Mouse (Mus musculus): ENCODE results near the gene Tspan14. TPM values are rescaled to one million over a fixed set of nuclear protein-coding genes. Genes with fewer than 3 reads are reported as not detected.

Tspan14 gene
- polyA plus RNA-seq, 1 experiment from 2014 or later, result 44.6 TPM

DNA sequence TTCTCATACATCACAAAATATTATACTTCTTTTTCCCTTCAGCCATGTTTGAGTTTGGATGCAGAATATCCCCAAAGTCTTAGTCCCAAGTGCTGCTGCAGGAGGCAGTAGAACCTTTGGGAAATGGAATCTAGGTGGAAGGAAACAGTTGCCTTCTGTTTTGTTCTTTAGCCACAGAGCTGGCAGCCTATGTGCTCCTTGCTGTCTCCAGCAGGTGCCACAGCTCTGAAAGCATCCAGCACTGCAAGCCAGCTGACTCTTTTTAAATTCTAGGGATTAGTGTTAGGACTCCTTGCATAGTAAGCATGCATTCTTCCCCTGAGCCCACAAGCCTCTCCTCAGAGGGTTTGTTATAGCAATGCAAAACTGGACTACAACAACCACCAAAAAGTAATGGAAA lies 55.1 kb downstream of the Tspan14 start:
- no peak overlapping the region for H3K27ac ChIP-seq
- H3K4me2 ChIP-seq, result no peak overlapping the region
- H3K36me3 ChIP-seq, result peaks cover 93% of the 10 kb centered on the region
- no peak for ATAC-seq
- H3K27me3 ChIP-seq (replicated peaks), result no peaks in the 10 kb centered on the region
- no peak overlapping the region for H3K9ac ChIP-seq
- H3K9me3 ChIP-seq (replicated peaks), result no peaks in the 10 kb centered on the region
- H3K4me1 ChIP-seq, result peaks cover 12% of the 10 kb centered on the region
- no peak overlapping the region for H3K4me3 ChIP-seq

DNA sequence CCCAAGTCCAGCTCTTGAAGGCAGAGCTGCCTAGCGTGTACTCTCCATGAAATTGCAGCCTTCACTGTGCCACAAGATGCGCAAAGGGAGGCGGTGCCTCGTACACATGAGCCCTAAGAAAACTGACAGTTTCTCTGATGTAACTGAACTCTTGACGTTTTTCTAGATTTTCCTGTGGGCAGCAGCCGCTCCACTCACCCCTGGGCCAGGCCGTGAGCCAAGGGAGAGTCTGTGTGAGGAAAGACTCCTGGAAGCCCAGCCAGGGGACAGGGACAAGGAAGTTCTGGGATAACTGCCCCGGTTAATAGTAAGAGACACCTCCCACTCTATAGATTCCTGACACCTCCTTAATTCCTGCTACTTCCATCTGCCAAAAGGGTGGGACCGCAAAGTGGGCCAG lies 57.8 kb downstream of the Tspan14 start:
- 84% methylated on average over 9 of the region's 9 CpGs for WGBS (ENCODE audit: insufficient replicate concordance)
- Histone ChIP-seq H3K36me3 (peaks cover 78% of the 10 kb centered on the region), H3K27ac (no peak overlapping the region), H3K4me1 (peaks cover 12% of the 10 kb centered on the region), H3K27me3 (replicated peaks) (no peaks in the 10 kb centered on the region), H3K4me3 (no peak overlapping the region), H3K9me3 (replicated peaks) (no peaks in the 10 kb centered on the region), H3K4me2 (no peak overlapping the region), H3K9ac (no peak overlapping the region)
- no peak for ATAC-seq

- H3K4me3 ChIP-seq, result no peak overlapping the region
- peaks cover 63% of the 10 kb centered on the region for H3K36me3 ChIP-seq
- no peaks in the 10 kb centered on the region for H3K9me3 ChIP-seq (replicated peaks)
- peak; percentile 57; the same call in 1 of the 2 replicates for ATAC-seq
- H3K9ac ChIP-seq, result no peak overlapping the region
- peaks cover 23% of the 10 kb centered on the region for H3K4me1 ChIP-seq
- 45% methylated on average over 9 of the region's 9 CpGs for WGBS (ENCODE audit: insufficient replicate concordance)
- no peak overlapping the region for H3K4me2 ChIP-seq
- H3K27me3 ChIP-seq (replicated peaks), result no peaks in the 10 kb centered on the region
- no peak overlapping the region for H3K27ac ChIP-seq
Measured at GRCm38 (mm10) chr14:40906770-40907169, 59.8 kb downstream of the Tspan14 start.

DNA sequence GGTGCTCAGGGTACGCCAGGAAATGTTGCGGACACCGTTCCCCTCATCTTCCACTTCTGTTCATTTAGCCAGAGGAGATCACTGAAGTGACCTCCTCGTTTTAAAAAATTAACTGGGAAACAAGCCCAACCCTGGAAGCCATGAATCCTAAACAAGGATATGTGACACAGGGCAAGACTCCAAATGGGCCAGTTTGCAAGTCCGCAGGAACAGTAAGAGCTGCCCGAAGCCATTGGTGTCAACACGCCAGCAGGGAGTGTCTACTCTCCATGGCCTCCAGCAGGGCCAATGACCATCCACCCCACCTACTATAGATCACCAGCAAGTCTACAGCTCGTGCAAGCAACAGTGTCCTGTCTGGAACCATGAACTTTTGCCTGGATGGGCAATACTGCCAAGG lies 60.8 kb downstream of the Tspan14 start:
- no peak overlapping the region for H3K4me2 ChIP-seq
- no peak for ATAC-seq
- no peak overlapping the region for H3K27ac ChIP-seq
- peaks cover 54% of the 10 kb centered on the region for H3K36me3 ChIP-seq
- H3K9ac ChIP-seq, result no peak overlapping the region
- no peaks in the 10 kb centered on the region for H3K27me3 ChIP-seq (replicated peaks)
- no peaks in the 10 kb centered on the region for H3K9me3 ChIP-seq (replicated peaks)
- peaks cover 23% of the 10 kb centered on the region for H3K4me1 ChIP-seq
- no peak overlapping the region for H3K4me3 ChIP-seq
- 79% methylated on average over 8 of the region's 8 CpGs for WGBS (ENCODE audit: insufficient replicate concordance)

DNA sequence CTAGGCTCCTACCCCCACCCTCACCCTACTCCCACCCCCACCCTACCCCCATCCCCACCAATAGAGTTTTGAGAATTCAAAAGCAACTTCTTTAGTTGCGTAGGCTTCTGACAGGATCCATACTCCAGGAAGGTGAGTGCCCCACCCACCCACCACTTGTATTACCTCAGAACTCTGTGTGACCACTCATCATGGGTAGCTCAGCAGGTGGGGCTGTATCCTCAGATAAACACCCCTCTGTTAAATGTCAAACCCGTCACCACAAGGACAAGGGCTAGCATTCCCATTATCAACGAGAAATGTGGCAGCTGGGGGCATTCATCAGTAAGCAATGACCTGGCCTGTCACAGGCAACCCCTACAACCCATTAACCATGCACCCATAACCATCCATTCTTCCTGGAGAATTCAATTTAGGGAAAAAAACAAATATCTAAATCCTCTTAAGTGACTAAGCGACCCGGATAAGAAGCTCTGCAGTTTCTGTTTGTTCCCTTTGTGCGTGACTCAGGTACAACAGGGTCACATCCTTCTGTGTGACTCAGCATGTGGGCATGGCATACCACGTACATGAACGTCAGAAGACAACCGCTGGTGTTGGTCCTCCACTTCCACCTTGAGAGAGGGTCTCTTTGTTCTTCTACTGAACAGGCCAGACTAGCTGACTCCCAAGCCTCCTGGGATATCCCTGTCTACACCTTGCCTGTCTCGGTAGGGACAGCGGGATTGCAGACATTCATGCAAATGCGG lies 64.1 kb downstream of the Tspan14 start:
- H3K27me3 ChIP-seq (replicated peaks), result no peaks in the 10 kb centered on the region
- WGBS (ENCODE audit: insufficient replicate concordance), result 67% methylated on average over 12 of the region's 12 CpGs
- no peak overlapping the region for H3K4me3 ChIP-seq
- H3K9me3 ChIP-seq (replicated peaks), result no peaks in the 10 kb centered on the region
- H3K9ac ChIP-seq, result no peak overlapping the region
- no peak overlapping the region for H3K4me2 ChIP-seq
- peaks cover 20% of the 10 kb centered on the region for H3K36me3 ChIP-seq
- H3K4me1 ChIP-seq, result peaks cover 21% of the 10 kb centered on the region
- H3K27ac ChIP-seq, result peak overlapping the region; percentile 40; the same call in 1 of the 2 replicates
- ATAC-seq, result 0 out of 2 replicates have a peak, but pooled peaks have one; percentile 18

DNA sequence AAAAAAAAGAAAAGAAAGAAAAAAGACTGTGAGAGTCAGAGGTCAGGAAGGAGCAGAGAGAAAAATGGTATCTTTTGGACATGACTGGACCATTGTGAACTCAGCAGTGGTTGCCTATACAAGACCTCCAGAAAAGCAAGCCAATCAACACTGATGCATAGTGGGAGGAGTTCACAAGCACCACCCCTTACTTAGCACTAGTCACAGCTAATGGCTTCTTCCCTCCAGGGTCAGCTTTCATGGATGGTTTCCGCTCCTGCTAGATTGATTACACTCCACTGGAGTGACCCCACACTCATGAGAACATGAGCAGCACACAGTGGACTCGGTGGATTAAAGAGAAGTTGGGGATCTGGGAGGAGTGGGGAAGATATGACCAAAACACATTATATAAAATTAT lies 66.3 kb downstream of the Tspan14 start:
- 68% methylated on average over 2 of the region's 2 CpGs for WGBS (ENCODE audit: insufficient replicate concordance)

DNA sequence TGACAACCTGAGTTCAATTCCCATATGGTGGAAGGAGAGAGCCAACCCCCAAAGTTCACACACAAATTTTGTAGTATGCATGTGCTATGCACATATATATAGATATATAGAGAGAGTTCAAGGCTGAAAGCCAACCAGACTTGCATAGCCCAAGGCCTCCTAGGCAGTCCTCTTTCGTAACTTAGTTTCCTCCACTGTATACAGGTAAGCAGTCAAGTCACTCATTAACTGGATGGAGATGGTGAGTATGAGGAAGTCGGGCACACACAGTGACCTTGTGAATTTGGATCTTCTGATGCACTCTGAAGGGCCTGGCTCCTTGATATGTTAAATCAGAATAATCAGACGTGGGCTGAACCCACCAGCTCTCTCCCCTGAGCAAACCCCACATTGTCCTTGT lies 68.7 kb downstream of the Tspan14 start:
- Histone ChIP-seq H3K4me3 (no peak overlapping the region), H3K36me3 (no peaks in the 10 kb centered on the region), H3K4me2 (no peak overlapping the region), H3K4me1 (peaks cover 23% of the 10 kb centered on the region), H3K9ac (no peak overlapping the region), H3K27me3 (replicated peaks) (no peaks in the 10 kb centered on the region), H3K27ac (no peak overlapping the region), H3K9me3 (replicated peaks) (no peaks in the 10 kb centered on the region)
- ATAC-seq, result no peak
- 61% methylated on average over 3 of the region's 3 CpGs for WGBS (ENCODE audit: insufficient replicate concordance)

More for the DNA sequence above, 66.3 kb downstream of the Tspan14 start:
- Histone ChIP-seq H3K27me3 (replicated peaks) (no peaks in the 10 kb centered on the region), H3K9ac (no peak overlapping the region), H3K4me1 (0 out of 2 replicates have a peak, but pooled peaks cover 11% of the 10 kb centered on the region), H3K9me3 (replicated peaks) (no peaks in the 10 kb centered on the region), H3K36me3 (peaks cover 2% of the 10 kb centered on the region), H3K27ac (no peak overlapping the region), H3K4me3 (no peak overlapping the region), H3K4me2 (no peak overlapping the region)
- ATAC-seq, result no peak

- Histone ChIP-seq H3K27me3 (replicated peaks) (no peaks in the 10 kb centered on the region), H3K9ac (no peak overlapping the region), H3K4me2 (no peak overlapping the region), H3K4me3 (no peak overlapping the region), H3K9me3 (replicated peaks) (no peaks in the 10 kb centered on the region), H3K4me1 (peaks cover 19% of the 10 kb centered on the region), H3K27ac (no peak overlapping the region), H3K36me3 (no peaks in the 10 kb centered on the region)
- WGBS (ENCODE audit: insufficient replicate concordance), result 66% methylated on average over 8 of the region's 8 CpGs
- no peak; the same call in 1 of the 2 replicates for ATAC-seq
Measured at GRCm38 (mm10) chr14:40895681-40896080, 70.9 kb downstream of the Tspan14 start.

DNA sequence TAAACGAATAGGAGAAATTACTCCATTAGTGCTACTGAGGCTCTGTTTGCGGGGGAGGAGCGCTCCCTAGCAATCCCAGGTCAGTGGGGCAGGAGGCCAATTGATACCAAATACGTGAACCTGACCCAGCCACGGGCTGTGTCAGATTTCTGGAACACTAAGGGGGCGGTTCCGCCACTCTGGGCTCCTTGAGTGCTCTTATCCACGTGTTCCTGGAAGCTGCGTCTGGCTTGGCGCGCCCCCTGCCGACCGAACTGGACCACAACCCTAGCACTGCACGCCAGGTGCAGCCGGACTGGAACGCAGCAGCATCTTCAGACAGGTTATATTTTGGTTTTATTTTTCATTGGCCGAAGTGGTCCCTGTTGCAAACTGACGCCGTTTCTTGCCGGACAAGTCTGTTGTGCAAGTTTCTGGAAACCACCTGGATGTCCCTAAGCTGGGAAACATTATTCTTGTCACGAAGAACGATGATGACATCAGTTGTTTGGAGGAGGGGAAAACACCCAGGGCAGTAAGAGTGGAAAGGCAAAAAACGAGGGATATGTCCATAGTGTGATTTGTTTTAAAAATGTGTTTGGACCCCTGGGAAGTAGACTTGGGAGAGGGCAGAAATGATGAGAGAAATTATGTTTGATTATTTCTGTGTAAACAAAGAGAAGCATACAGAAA lies 71.9 kb downstream of the Tspan14 start:
- H3K4me2 ChIP-seq, result peak overlapping the region; percentile 53
- peaks cover 19% of the 10 kb centered on the region for H3K4me1 ChIP-seq
- peak; percentile 61 for ATAC-seq
- no peaks in the 10 kb centered on the region for H3K27me3 ChIP-seq (replicated peaks)
- no peak overlapping the region for H3K9ac ChIP-seq
- H3K36me3 ChIP-seq, result no peaks in the 10 kb centered on the region
- H3K4me3 ChIP-seq, result no peak overlapping the region
- H3K27ac ChIP-seq, result no peak overlapping the region
- H3K9me3 ChIP-seq (replicated peaks), result no peaks in the 10 kb centered on the region
- 14% methylated on average over 23 of the region's 23 CpGs for WGBS (ENCODE audit: insufficient replicate concordance)

DNA sequence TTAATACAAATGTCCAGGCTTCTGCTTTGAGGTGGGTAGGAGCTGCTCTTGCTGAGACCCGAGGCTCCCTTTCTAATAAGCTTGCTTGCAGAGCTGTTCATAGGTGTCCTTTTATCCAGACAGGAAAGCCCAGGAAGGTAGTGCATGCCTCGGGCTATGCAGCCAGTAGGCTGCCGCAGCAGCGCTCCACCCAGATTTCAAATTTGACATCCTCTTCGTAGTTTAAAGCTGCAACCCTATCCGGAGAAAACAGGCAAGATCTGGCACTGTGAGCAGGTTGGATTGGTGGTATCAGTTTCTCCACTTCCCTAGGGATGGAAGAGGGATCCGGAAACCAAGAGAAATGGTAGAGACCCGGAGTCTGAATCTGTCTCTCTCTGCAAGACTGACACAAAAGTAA lies 72.7 kb downstream of the Tspan14 start:
- H3K4me3 ChIP-seq, result no peak overlapping the region
- 66% methylated on average over 8 of the region's 8 CpGs for WGBS (ENCODE audit: insufficient replicate concordance)

DNA sequence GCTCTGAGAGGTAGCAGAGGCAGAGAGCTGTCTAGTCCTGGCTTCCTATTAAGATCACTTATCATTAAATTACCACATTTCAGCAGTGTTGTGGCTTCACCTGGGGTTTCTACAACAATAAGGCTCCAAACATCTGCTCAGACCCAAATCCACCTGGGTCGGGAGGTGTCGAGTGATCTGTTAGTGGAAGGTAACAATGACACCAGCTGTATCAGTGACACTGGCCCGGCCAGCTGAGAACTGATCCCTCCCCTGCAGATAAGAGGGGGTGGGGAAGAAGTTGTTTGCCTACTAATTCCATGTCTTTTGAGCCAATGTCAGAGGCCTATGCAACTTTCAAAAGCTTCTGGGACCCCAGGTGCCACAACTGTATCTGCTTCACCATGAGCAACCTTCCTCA lies 73.4 kb downstream of the Tspan14 start, which contains the start of gene Sh2d4b:
TSS of gene Sh2d4b (minus strand) at position 71 of the 400 bp plus-strand sequence.
- Histone ChIP-seq H3K9ac (no peak within 1 kb of the TSS), H3K27ac (no peak within 1 kb of the TSS), H3K9me3 (replicated peaks) (no peaks in the 10 kb centered on the region), H3K4me1 (peaks cover 19% of the 10 kb centered on the region), H3K4me3 (no peak within 1 kb of the TSS), H3K36me3 (no peaks in the 10 kb centered on the region), H3K27me3 (replicated peaks) (no peaks in the 10 kb centered on the region), H3K4me2 (no peak within 1 kb of the TSS)
- 34% methylated on average over 3 of the region's 3 CpGs for WGBS (ENCODE audit: insufficient replicate concordance)
- peak; percentile 40; the same call in 1 of the 2 replicates for ATAC-seq

More for the DNA sequence above, 72.7 kb downstream of the Tspan14 start:
- Histone ChIP-seq H3K27ac (no peak overlapping the region), H3K4me2 (no peak overlapping the region), H3K4me1 (peaks cover 19% of the 10 kb centered on the region), H3K9ac (no peak overlapping the region), H3K9me3 (replicated peaks) (no peaks in the 10 kb centered on the region), H3K27me3 (replicated peaks) (no peaks in the 10 kb centered on the region), H3K36me3 (no peaks in the 10 kb centered on the region)
- no peak for ATAC-seq

DNA sequence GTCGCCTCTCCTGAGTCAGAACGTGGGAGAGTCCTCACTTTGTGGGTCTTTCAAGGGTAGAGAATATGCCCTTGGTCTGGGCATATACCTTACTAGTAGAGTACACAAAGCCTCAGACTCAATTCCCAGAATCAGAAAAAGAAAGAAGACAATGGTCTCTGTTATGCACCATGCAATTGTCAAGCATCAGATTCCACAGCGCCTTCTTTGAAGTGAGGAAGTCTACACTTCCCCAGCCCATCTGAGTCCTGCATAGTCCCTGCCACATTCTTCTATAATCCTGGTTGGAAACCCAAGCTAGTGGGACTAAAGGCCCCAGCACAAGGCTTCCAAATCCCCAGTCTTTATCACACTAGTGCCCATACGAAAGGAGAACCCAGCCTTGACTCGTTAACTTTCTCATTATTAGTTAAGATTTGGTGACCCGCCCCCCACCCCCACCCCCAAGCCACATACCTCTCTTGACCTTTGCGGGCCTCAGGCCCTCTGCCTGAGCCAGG lies 74.2 kb downstream of the Tspan14 start:
- ATAC-seq, result no peak
- Histone ChIP-seq H3K4me1 (peaks cover 26% of the 10 kb centered on the region), H3K9ac (no peak overlapping the region), H3K27me3 (replicated peaks) (no peaks in the 10 kb centered on the region), H3K9me3 (replicated peaks) (no peaks in the 10 kb centered on the region), H3K36me3 (no peaks in the 10 kb centered on the region), H3K4me2 (no peak overlapping the region), H3K4me3 (no peak overlapping the region), H3K27ac (no peak overlapping the region)
- 77% methylated on average over 7 of the region's 7 CpGs for WGBS (ENCODE audit: insufficient replicate concordance)
